Mouse (Mus musculus) spleen, adult 2 months (tissue): Measurements from ENCODE around the gene Tns4. TPM values are rescaled to one million over a fixed set of nuclear protein-coding genes. Genes with fewer than 3 reads are reported as not detected.
A peak's percentile ranks its signal among the peaks of the same experiment; 100 is the strongest.

Experiments used
- DNase-seq, 2 experiments: peaks; one replicate each; pipeline versions ENCODE4 v3.0.0 to v3.0.0-alpha.2; 2012 to 2021; ENCODE audit warnings: low spot score in 2 of 2, low read depth in 1 of 2
- H3K27ac ChIP-seq: fragments of 200-500 bp; 2 replicates; pipeline ENCODE4 v1.5.1; 2012; ENCODE audit warnings: low read length, inconsistent platforms; ENCODE audit not compliant: insufficient read depth
- H3K27me3 ChIP-seq: fragments of 200-500 bp; 2 replicates; pipeline ENCODE4 v1.6.1; 2012; ENCODE audit warnings: mild to moderate bottlenecking, moderate library complexity, low read length, inconsistent platforms; ENCODE audit not compliant: control insufficient read depth, insufficient read depth
- H3K36me3 ChIP-seq: fragments of 200-500 bp; 2 replicates; pipeline ENCODE4 v1.6.1; 2012; ENCODE audit warnings: mild to moderate bottlenecking, low read length, inconsistent platforms; ENCODE audit not compliant: control insufficient read depth, insufficient read depth
- H3K4me1 ChIP-seq: fragments of 200-500 bp; 2 replicates; pipeline ENCODE4 v1.6.1; 2011; ENCODE audit warnings: inconsistent platforms; ENCODE audit not compliant: control insufficient read depth, insufficient read depth, insufficient read length
- H3K4me3 ChIP-seq: fragments of 200-500 bp; 2 replicates; pipeline ENCODE4 v1.5.1; 2011; ENCODE audit warnings: mild to moderate bottlenecking, inconsistent platforms; ENCODE audit not compliant: insufficient read depth, insufficient read length; ENCODE audit errors: extremely low read depth
- CTCF ChIP-seq: fragments of 200-500 bp; IDR thresholded peaks from 2 replicates; pipeline ENCODE4 v1.5.1; 2011; ENCODE audit warnings: mild to moderate bottlenecking, inconsistent platforms; ENCODE audit not compliant: insufficient read depth, insufficient read length, insufficient replicate concordance; ENCODE audit errors: extremely low read depth
- POLR2A ChIP-seq: fragments of 200-500 bp; IDR thresholded peaks from 2 replicates; pipeline ENCODE4 v1.6.1; 2011; ENCODE audit warnings: low read depth, low read length, inconsistent platforms
- WGBS: fragments of 180-500 bp; shearing (Covaris S2); methylation state at CpG from one replicate; pipeline ENCODE4 v1.1.7; 2018; 5-methylcytosine and 5-hydroxymethylcytosine counted together
- polyA plus RNA-seq: library from polyadenylated mRNA; depleted of rRNA; stranded (reverse); fragments of >200 nt; gene quantifications from 2 replicates; pipeline ENCODE4 v1.2.3, GENCODE M21; 2012; rRNA removed

Tns4 gene
- polyA plus RNA-seq = 1.3 and 2.2 TPM in 2 replicates

- Histone ChIP-seq H3K4me1 (peaks cover 2% of the 10 kb centered on the region; the same call in 1 of the 2 replicates), H3K27ac (no peak within 1 kb of the TSS), H3K4me3 (no peak within 1 kb of the TSS; the same call in 1 of the 2 replicates), H3K27me3 (no peaks in the 10 kb centered on the region), H3K36me3 (no peaks in the 10 kb centered on the region)
- DNase-seq = no peak
- TF ChIP-seq CTCF (no peak), POLR2A (no peak)
- WGBS = 88% methylated on average over 14 of the region's 14 CpGs
These were observed at the start of gene Tns4 for GRCm38 (mm10) chr11:99089077-99089601. Tns4 (minus strand) TSS chr11:99089306.

- no peak overlapping the region for H3K27ac ChIP-seq
- no peaks in the 10 kb centered on the region for H3K36me3 ChIP-seq
- TF ChIP-seq CTCF = no peak
- TF ChIP-seq POLR2A = no peak
- H3K27me3 ChIP-seq = no peaks in the 10 kb centered on the region
- WGBS = 61% methylated on average over 4 of the region's 4 CpGs
- no peak for DNase-seq
- no peak overlapping the region for H3K4me3 ChIP-seq
- peaks cover 36% of the 10 kb centered on the region; the same call in 1 of the 2 replicates for H3K4me1 ChIP-seq
These were observed 48.3 kb upstream of the Tns4 start for GRCm38 (mm10) chr11:99137385-99137784.

GRCm38 (mm10) chr11:99136961-99137360 lies 47.9 kb upstream of the Tns4 start:
- H3K4me1 ChIP-seq = peaks cover 37% of the 10 kb centered on the region; the same call in 1 of the 2 replicates
- H3K27ac ChIP-seq = peak overlapping the region; percentile 83
- 45% methylated on average over 4 of the region's 4 CpGs for WGBS
- DNase-seq = no peak
- TF ChIP-seq POLR2A (no peak), CTCF (no peak)
- H3K4me3 ChIP-seq = no peak overlapping the region
- H3K27me3 ChIP-seq = no peaks in the 10 kb centered on the region
- H3K36me3 ChIP-seq = no peaks in the 10 kb centered on the region

- Histone ChIP-seq H3K27me3 (no peaks in the 10 kb centered on the region), H3K4me1 (peaks cover 43% of the 10 kb centered on the region; the same call in 1 of the 2 replicates), H3K27ac (peak overlapping the region; percentile 83), H3K4me3 (no peak overlapping the region), H3K36me3 (no peaks in the 10 kb centered on the region)
- peak in 1 of 2 experiments; percentile 76 for DNase-seq
- WGBS = 8% methylated on average over 3 of the region's 3 CpGs
- TF ChIP-seq POLR2A = no peak
- no peak for TF ChIP-seq CTCF
These were observed 47.3 kb upstream of the Tns4 start for GRCm38 (mm10) chr11:99136361-99136760.

- TF ChIP-seq CTCF (no peak), POLR2A (no peak)
These were observed 45.9 kb upstream of the Tns4 start for GRCm38 (mm10) chr11:99135047-99135440.

GRCm38 (mm10) chr11:99134266-99135046 lies 45.4 kb upstream of the Tns4 start:
- H3K4me3 ChIP-seq = no peak overlapping the region
- TF ChIP-seq POLR2A (no peak), CTCF (no peak)
- no peak for DNase-seq
- H3K27me3 ChIP-seq = no peaks in the 10 kb centered on the region
- H3K27ac ChIP-seq = no peak overlapping the region; the same call in 1 of the 2 replicates
- no peaks in the 10 kb centered on the region for H3K36me3 ChIP-seq
- H3K4me1 ChIP-seq = peaks cover 40% of the 10 kb centered on the region; the same call in 1 of the 2 replicates
- 76% methylated on average over 15 of the region's 15 CpGs for WGBS

More at GRCm38 (mm10) chr11:99135047-99135440, 45.9 kb upstream of the Tns4 start:
- Histone ChIP-seq H3K27me3 (no peaks in the 10 kb centered on the region), H3K4me3 (no peak overlapping the region), H3K27ac (no peak overlapping the region; the same call in 1 of the 2 replicates), H3K4me1 (peaks cover 44% of the 10 kb centered on the region; the same call in 1 of the 2 replicates), H3K36me3 (no peaks in the 10 kb centered on the region)
- DNase-seq = peak in 1 of 2 experiments; percentile 3
- WGBS = 77% methylated on average over 8 of the region's 8 CpGs

- Histone ChIP-seq H3K4me1 (peaks cover 40% of the 10 kb centered on the region; the same call in 1 of the 2 replicates), H3K4me3 (no peak overlapping the region), H3K36me3 (no peaks in the 10 kb centered on the region), H3K27ac (0 out of 2 replicates have a peak overlapping the region, but pooled peaks have one; percentile 5), H3K27me3 (no peaks in the 10 kb centered on the region)
- no peak for DNase-seq
- TF ChIP-seq POLR2A (no peak), CTCF (no peak)
- 17% methylated on average over 5 of the region's 5 CpGs for WGBS
These were observed 44.3 kb upstream of the Tns4 start for GRCm38 (mm10) chr11:99133285-99133897.
